Mouse (Mus musculus) MEL (cell line): ENCODE measurements around the gene Cnpy3. TPM values are rescaled to one million over a fixed set of nuclear protein-coding genes. Genes with fewer than 3 reads are reported as not detected.

Source experiments
- DNase-seq: peaks from one replicate; pipeline ENCODE4 v3.0.0; 2011; ENCODE audit warnings: low read depth, low spot score
- H3K27ac ChIP-seq: 2 replicates; pipeline ENCODE4 v1.5.1; 2012; ENCODE audit warnings: low read depth, mild to moderate bottlenecking, control low read depth, low read length, moderate library complexity; ENCODE audit not compliant: control insufficient read depth
- H3K27me3 ChIP-seq, 2 experiments: fragments of 150-350 bp in 1 of 2; sonication (generic) in 1 of 2; 2 replicates each; pipeline ENCODE4 v1.6.1; 2012; ENCODE audit warnings: low read length in 2 of 2, mild to moderate bottlenecking in 2 of 2, improper control_type of control experiment in 1 of 2, moderate library complexity in 1 of 2; ENCODE audit not compliant: insufficient read depth in 2 of 2, control insufficient read depth in 1 of 2
- H3K36me3 ChIP-seq, 2 experiments: 2 replicates each; pipeline ENCODE4 v1.6.1; 2012 to 2014; ENCODE audit warnings: low read length in 2 of 2, improper control_type of control experiment in 1 of 2, inconsistent platforms in 1 of 2, mild to moderate bottlenecking in 1 of 2; ENCODE audit not compliant: insufficient read depth in 2 of 2, control insufficient read depth in 1 of 2
- H3K4me1 ChIP-seq, 2 experiments: fragments of 150-350 bp in 1 of 2; sonication (generic) in 1 of 2; 2 replicates each; pipeline ENCODE4 v1.6.1; 2012; ENCODE audit warnings: low read length in 2 of 2, improper control_type of control experiment in 1 of 2, mild to moderate bottlenecking in 1 of 2; ENCODE audit not compliant: insufficient read depth in 2 of 2, control insufficient read depth in 1 of 2
- H3K4me3 ChIP-seq, 2 experiments: fragments of 150-350 bp in 1 of 2; sonication (generic) in 1 of 2; 2 replicates each; pipeline ENCODE4 v1.5.1; 2012; ENCODE audit warnings: low read depth in 2 of 2, low read length in 2 of 2, mild to moderate bottlenecking in 2 of 2, moderate library complexity in 2 of 2, control low read depth in 1 of 2, improper control_type of control experiment in 1 of 2; ENCODE audit not compliant: control insufficient read depth in 1 of 2, insufficient read depth in 1 of 2
- H3K79me2 ChIP-seq: 2 replicates; pipeline ENCODE4 v1.6.1; 2012; ENCODE audit warnings: mild to moderate bottlenecking, low read length, moderate library complexity; ENCODE audit not compliant: control insufficient read depth, poor library complexity, insufficient read depth
- H3K9ac ChIP-seq: 2 replicates; pipeline ENCODE4 v1.6.1; 2012; ENCODE audit warnings: low read depth, mild to moderate bottlenecking, control low read depth, low read length, moderate library complexity; ENCODE audit not compliant: control insufficient read depth, poor library complexity, severe bottlenecking
- H3K9me3 ChIP-seq: fragments of 150-350 bp; sonication (generic); replicated peaks from 2 replicates; pipeline ENCODE4 v1.6.1; 2012; ENCODE audit warnings: mild to moderate bottlenecking, low read length, improper control_type of control experiment, moderate library complexity; ENCODE audit not compliant: insufficient read depth
- CHD1 ChIP-seq: IDR thresholded peaks from 2 replicates; pipeline ENCODE4 v1.6.1; 2012; ENCODE audit warnings: low read depth, mild to moderate bottlenecking, inconsistent platforms, low read length, improper control_type of control experiment
- CHD2 ChIP-seq: IDR thresholded peaks from 2 replicates; pipeline ENCODE4 v1.6.1; 2011; ENCODE audit warnings: low read length, improper control_type of control experiment
- E2F4 ChIP-seq: IDR thresholded peaks from 2 replicates; pipeline ENCODE4 v1.6.1; 2011; ENCODE audit warnings: low read depth, low read length, improper control_type of control experiment, borderline replicate concordance
- EP300 ChIP-seq, 2 experiments: IDR thresholded peaks; 2 replicates each; pipeline ENCODE4 v1.6.1; 2011; ENCODE audit warnings: improper control_type of control experiment in 2 of 2, low read length in 2 of 2, low read depth in 1 of 2, mild to moderate bottlenecking in 1 of 2
- GATA1 ChIP-seq: IDR thresholded peaks from 2 replicates; pipeline ENCODE4 v1.6.1; 2011; ENCODE audit warnings: low read depth, low read length, improper control_type of control experiment
- HCFC1 ChIP-seq: IDR thresholded peaks from 2 replicates; pipeline ENCODE4 v1.6.1; 2012; ENCODE audit warnings: low read depth, mild to moderate bottlenecking, inconsistent platforms, low read length, improper control_type of control experiment, moderate library complexity
- JUND ChIP-seq: IDR thresholded peaks from 2 replicates; pipeline ENCODE4 v1.6.1; 2011; ENCODE audit warnings: low read depth, mild to moderate bottlenecking, improper control_type of control experiment, low read length
- MAX ChIP-seq: IDR thresholded peaks from 2 replicates; pipeline ENCODE4 v1.6.1; 2011; ENCODE audit warnings: low read length, improper control_type of control experiment
- MEF2A ChIP-seq: IDR thresholded peaks from 2 replicates; pipeline ENCODE4 v1.6.1; 2014; ENCODE audit warnings: low read depth, mild to moderate bottlenecking, inconsistent platforms, low read length, improper control_type of control experiment; ENCODE audit not compliant: poor library complexity, insufficient replicate concordance, severe bottlenecking; ENCODE audit errors: extremely low read depth
- MXI1 ChIP-seq: IDR thresholded peaks from 2 replicates; pipeline ENCODE4 v1.6.1; 2011; ENCODE audit warnings: mild to moderate bottlenecking, low read depth, low read length, improper control_type of control experiment
- MYC ChIP-seq: IDR thresholded peaks from 2 replicates; pipeline ENCODE4 v1.6.1; 2011; ENCODE audit warnings: low read depth, mild to moderate bottlenecking, low read length, improper control_type of control experiment, moderate library complexity
- NRF1 ChIP-seq: IDR thresholded peaks from 2 replicates; pipeline ENCODE4 v1.6.1; 2014; ENCODE audit warnings: low read depth, mild to moderate bottlenecking, inconsistent platforms, low read length, improper control_type of control experiment, moderate library complexity; ENCODE audit not compliant: poor library complexity, insufficient read depth, severe bottlenecking
- POLR2A ChIP-seq, 2 experiments: IDR thresholded peaks; 2 replicates each; pipeline ENCODE4 v1.6.1; 2011 to 2012; ENCODE audit warnings: low read length in 2 of 2, mild to moderate bottlenecking in 2 of 2, control low read depth in 1 of 2, improper control_type of control experiment in 1 of 2, low read depth in 1 of 2, moderate library complexity in 1 of 2; ENCODE audit not compliant: control insufficient read depth in 1 of 2, insufficient read depth in 1 of 2, poor library complexity in 1 of 2
- RAD21 ChIP-seq: IDR thresholded peaks from 2 replicates; pipeline ENCODE4 v1.6.1; 2011; ENCODE audit warnings: mild to moderate bottlenecking, low read depth, low read length, improper control_type of control experiment
- RCOR1 ChIP-seq: IDR thresholded peaks from 2 replicates; pipeline ENCODE4 v1.6.1; 2012; ENCODE audit warnings: low read depth, mild to moderate bottlenecking, inconsistent platforms, low read length, improper control_type of control experiment
- UBTF ChIP-seq: IDR thresholded peaks from 2 replicates; pipeline ENCODE4 v1.6.1; 2012; ENCODE audit warnings: low read depth, mild to moderate bottlenecking, inconsistent platforms, low read length, improper control_type of control experiment, moderate library complexity, borderline replicate concordance; ENCODE audit not compliant: insufficient read depth
- USF2 ChIP-seq, 2 experiments: IDR thresholded peaks; 2 replicates each; pipeline ENCODE4 v1.6.1; 2011 to 2012; ENCODE audit warnings: improper control_type of control experiment in 2 of 2, low read length in 2 of 2, borderline replicate concordance in 1 of 2, inconsistent platforms in 1 of 2, low read depth in 1 of 2, mild to moderate bottlenecking in 1 of 2; ENCODE audit not compliant: insufficient read depth in 1 of 2
- ZKSCAN1 ChIP-seq: IDR thresholded peaks from 2 replicates; pipeline ENCODE4 v1.6.1; 2012; ENCODE audit warnings: low read depth, mild to moderate bottlenecking, inconsistent platforms, low read length, improper control_type of control experiment, moderate library complexity
- polyA plus RNA-seq, 2 experiments: library from polyadenylated mRNA; stranded (reverse) in 1 of 2; unstranded in 1 of 2; fragments of >175 nt in 1 of 2; fragments of >200 nt in 1 of 2; gene quantifications; 2 replicates each; pipeline versions ENCODE4 v1.2.1 to v1.2.4; 2012; ENCODE audit warnings: low replicate concordance in 2 of 2, low read depth in 1 of 2; ENCODE audit not compliant: insufficient read length in 2 of 2, insufficient read depth in 1 of 2, missing spikeins in 1 of 2
- total RNA-seq: library from RNA; depleted of rRNA; stranded (reverse); fragments of 300-350 nt; gene quantifications from 2 replicates; pipeline ENCODE4 v1.2.3, GENCODE M21; 2012

The Cnpy3 gene
- total and polyA plus RNA-seq, 3 experiments = 61.4 to 90.2 TPM; not detected in 1

DNA sequence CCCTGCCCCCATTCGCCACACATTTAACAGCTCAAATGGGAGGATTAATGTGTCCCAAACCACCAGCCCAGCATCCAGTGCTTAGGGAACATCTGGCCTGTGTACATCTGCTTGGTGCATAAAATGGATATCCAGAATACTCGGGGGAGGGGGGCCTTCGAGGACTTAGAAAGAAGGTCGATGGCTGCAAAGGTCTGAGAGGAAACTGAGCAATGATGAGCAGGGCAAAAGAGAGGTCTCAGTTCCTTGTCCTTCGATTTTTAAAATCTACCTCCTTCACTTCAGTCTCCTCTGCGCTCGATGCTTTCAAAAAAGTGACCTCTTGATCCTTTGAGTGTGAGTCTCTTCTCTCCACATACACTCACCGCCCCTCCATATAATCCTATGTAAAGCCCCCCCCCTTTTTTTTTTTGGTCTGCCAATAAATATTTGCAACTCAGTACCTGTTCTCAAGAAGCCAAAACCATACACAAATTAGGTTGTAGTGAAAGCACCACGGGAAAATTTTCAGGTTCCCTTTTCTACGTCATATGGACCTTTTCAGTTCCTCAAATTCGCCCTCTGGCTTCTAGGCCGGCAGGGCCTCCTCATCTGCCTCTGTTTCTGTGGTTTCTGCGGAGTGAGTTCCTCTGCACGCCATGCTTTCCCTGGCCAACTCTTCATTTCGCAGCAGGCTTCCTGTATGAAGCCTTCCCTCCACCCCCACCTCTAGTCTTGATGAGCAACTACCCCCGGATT is 789 bp downstream of the Cnpy3 start (continued):
- TF ChIP-seq GATA1 = no peak
- no peak for TF ChIP-seq USF2 (IDR thresholded peaks at IDR 0.05; ENCODE audit: borderline replicate concordance in 1 of 2, insufficient read depth in 1 of 2, low read depth in 1 of 2, low read length in 2 of 2)
- TF ChIP-seq E2F4 = no peak

DNA sequence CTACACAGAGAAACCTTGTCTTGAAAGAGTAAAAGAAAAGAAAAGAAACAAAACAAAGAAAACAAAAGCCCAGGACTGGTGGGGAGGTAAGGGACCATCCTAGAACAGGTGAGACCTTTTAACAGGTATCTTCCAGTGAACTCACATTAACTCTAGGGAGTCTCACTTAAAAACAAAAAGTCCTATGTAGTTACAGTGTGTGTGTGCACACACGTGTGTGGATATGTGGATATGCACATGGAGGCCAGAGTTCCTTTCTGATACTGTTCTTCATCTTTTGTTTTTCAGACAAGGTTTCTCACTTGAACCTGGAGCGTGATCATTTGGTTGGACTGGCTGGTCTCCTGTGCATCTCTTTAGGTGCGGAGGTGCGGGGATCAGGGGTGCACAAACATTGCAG is 1.4 kb downstream of the Cnpy3 start:
- DNase-seq = no peak
- TF ChIP-seq RCOR1 = no peak
- TF ChIP-seq MYC = 0 out of 2 replicates have a peak, but pooled peaks have one; percentile 45
- peak overlapping the region; percentile 62 to 77 for H3K4me3 ChIP-seq
- peak overlapping the region; percentile 95 for H3K27ac ChIP-seq
- H3K4me1 ChIP-seq = peaks cover 2 to 9% of the 10 kb centered on the region in 2 experiments; a peak in 3 of 4 replicates
- no peaks in the 10 kb centered on the region for H3K27me3 ChIP-seq
- peak overlapping the region; percentile 85 for H3K9ac ChIP-seq
- H3K9me3 ChIP-seq = no peaks in the 10 kb centered on the region
- H3K79me2 ChIP-seq = peaks cover 26% of the 10 kb centered on the region
- peaks cover 10 to 12% of the 10 kb centered on the region in 2 experiments for H3K36me3 ChIP-seq

DNA sequence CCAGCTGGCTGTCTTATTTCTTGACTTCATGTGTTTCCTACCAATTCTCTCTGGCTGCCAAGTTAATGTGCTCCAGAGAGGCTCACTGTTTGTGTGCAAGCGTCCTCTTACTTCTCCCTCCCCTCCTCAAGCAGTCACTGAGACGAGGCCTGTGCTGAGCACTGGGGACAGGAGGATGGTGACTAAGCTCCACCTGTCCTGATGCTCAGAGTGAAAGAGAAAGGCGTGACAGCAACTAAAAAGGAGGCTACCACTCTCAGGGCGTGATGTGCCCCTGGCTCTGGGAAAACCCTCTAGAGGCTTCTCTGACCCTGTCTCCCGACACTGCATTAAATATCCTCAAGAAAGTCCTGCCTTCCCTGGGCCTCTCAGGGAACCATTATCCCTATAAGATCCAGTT is 2.7 kb downstream of the Cnpy3 start:
- Histone ChIP-seq H3K27me3 (no peaks in the 10 kb centered on the region), H3K9ac (no peak overlapping the region), H3K9me3 (no peaks in the 10 kb centered on the region)
- no peak for DNase-seq
- no peak for TF ChIP-seq HCFC1
- no peak for TF ChIP-seq JUND
- TF ChIP-seq EP300 (IDR thresholded peaks at IDR 0.05; ENCODE audit: low read depth in 1 of 2, low read length in 2 of 2) = no peak
- TF ChIP-seq MYC = no peak
- no peak for TF ChIP-seq MAX
- TF ChIP-seq CHD2 = no peak
- no peak for TF ChIP-seq POLR2A (IDR thresholded peaks at IDR 0.05; ENCODE audit: control insufficient read depth in 1 of 2, insufficient read depth in 1 of 2, low read depth in 1 of 2, low read length in 2 of 2, poor library complexity in 1 of 2)
- no peak for TF ChIP-seq MXI1
- TF ChIP-seq RAD21 = no peak
- TF ChIP-seq NRF1 = no peak
- TF ChIP-seq MEF2A = no peak
- TF ChIP-seq CHD1 = no peak
- no peak for TF ChIP-seq UBTF
- TF ChIP-seq ZKSCAN1 = no peak
- TF ChIP-seq USF2 (IDR thresholded peaks at IDR 0.05; ENCODE audit: borderline replicate concordance in 1 of 2, insufficient read depth in 1 of 2, low read depth in 1 of 2, low read length in 2 of 2) = no peak
- TF ChIP-seq, all 39 proteins: peak for 0
- H3K36me3 ChIP-seq = peaks cover 10 to 12% of the 10 kb centered on the region in 2 experiments
- peaks cover 2 to 9% of the 10 kb centered on the region in 2 experiments; a peak in 3 of 4 replicates for H3K4me1 ChIP-seq
- H3K79me2 ChIP-seq = peaks cover 26% of the 10 kb centered on the region
- no peak overlapping the region for H3K27ac ChIP-seq
- H3K4me3 ChIP-seq = no peak overlapping the region
